Mouse (Mus musculus) natural killer cell, adult 2 months (primary cell): ENCODE measurements around the gene Cct6b.
"Not testable (repeated sequence)": the region's sequence is repeated elsewhere in the genome, so short reads cannot be mapped to it uniquely, and the experiment has no call there.

ENCODE experiments used
- DNase-seq, 2 experiments: peaks; one replicate each; pipeline ENCODE4 v3.0.0; 2022; ENCODE audit warnings: low spot score in 2 of 2

Cct6b gene

GRCm38 (mm10) chr11:82705082-82705481, 59.0 kb downstream of the Cct6b start:
- no peak for DNase-seq

GRCm38 (mm10) chr11:82699865-82700410, 64.2 kb downstream of the Cct6b start:
- DNase-seq: no peak

GRCm38 (mm10) chr11:82695930-82696329, 68.2 kb downstream of the Cct6b start:
- DNase-seq: no peak

GRCm38 (mm10) chr11:82694947-82695346, 69.2 kb downstream of the Cct6b start:
- DNase-seq: not testable (repeated sequence)

- no peak for DNase-seq
Measured at GRCm38 (mm10) chr11:82692668-82693067, 71.5 kb downstream of the Cct6b start.

- DNase-seq: no peak
Measured at GRCm38 (mm10) chr11:82690476-82690875, 73.6 kb downstream of the Cct6b start.

- DNase-seq: no peak
Measured at GRCm38 (mm10) chr11:82687668-82688067, 76.5 kb downstream of the Cct6b start.

GRCm38 (mm10) chr11:82684676-82685075, 79.4 kb downstream of the Cct6b start:
- no peak for DNase-seq

GRCm38 (mm10) chr11:82683765-82684505, 80.2 kb downstream of the Cct6b start:
- no peak for DNase-seq

- DNase-seq: no peak
Measured at GRCm38 (mm10) chr11:82678561-82678960, 85.6 kb downstream of the Cct6b start.
